In genomic region chrX:110061870-110062269, GRCm38 (mm10) we compare ENCODE assay signal across 26 mouse cellular contexts.
"Had no signal": no experiment of that assay in that cellular context is flagged by ENCODE, and none has a peak within 500 bp of the region (broad histone marks: within the 10 kb centered on the region; RNA-seq: fewer than 3 reads in every experiment).

No protein-coding gene starts in this region.

- H3K9me3 ChIP-seq: embryonic facial prominence, embryonic 10.5 days; embryonic facial prominence, embryonic 12.5 days; embryonic facial prominence, embryonic 13.5 days; embryonic facial prominence, embryonic 15.5 days; forebrain, embryonic 10.5 days; forebrain, embryonic 12.5 days; forebrain, embryonic 13.5 days; forebrain, embryonic 15.5 days; heart, embryonic 10.5 days had no signal

- H3K36me3 ChIP-seq: embryonic facial prominence, embryonic 10.5 days; embryonic facial prominence, embryonic 12.5 days; embryonic facial prominence, embryonic 13.5 days; embryonic facial prominence, embryonic 15.5 days; forebrain, embryonic 10.5 days; forebrain, embryonic 12.5 days; forebrain, embryonic 15.5 days; heart, embryonic 10.5 days had no signal

- H3K27ac ChIP-seq: embryonic facial prominence, embryonic 10.5 days; embryonic facial prominence, embryonic 12.5 days; embryonic facial prominence, embryonic 13.5 days; embryonic facial prominence, embryonic 15.5 days; forebrain, embryonic 10.5 days; forebrain, embryonic 12.5 days; forebrain, embryonic 13.5 days; forebrain, embryonic 15.5 days; gastrocnemius, adult 2 months; heart, adult 2 months; heart, embryonic 10.5 days had no signal

- H3K27me3 ChIP-seq: embryonic facial prominence, embryonic 12.5 days; embryonic facial prominence, embryonic 13.5 days; embryonic facial prominence, embryonic 15.5 days; forebrain, embryonic 12.5 days; forebrain, embryonic 13.5 days; forebrain, embryonic 15.5 days had no signal

- H3K4me3 ChIP-seq: embryonic facial prominence, embryonic 10.5 days; embryonic facial prominence, embryonic 12.5 days; embryonic facial prominence, embryonic 13.5 days; embryonic facial prominence, embryonic 15.5 days; erythroblast, embryonic 14.5 days; forebrain, embryonic 10.5 days; forebrain, embryonic 12.5 days; forebrain, embryonic 13.5 days; forebrain, embryonic 15.5 days; gastrocnemius, adult 2 months; heart, adult 2 months; heart, embryonic 10.5 days had no signal

- H3K9ac ChIP-seq: embryonic facial prominence, embryonic 12.5 days; embryonic facial prominence, embryonic 13.5 days; embryonic facial prominence, embryonic 15.5 days; forebrain, embryonic 12.5 days; forebrain, embryonic 13.5 days; forebrain, embryonic 15.5 days; forebrain, postnatal 0 days had no signal

- H3K4me1 ChIP-seq: embryonic facial prominence, embryonic 10.5 days; embryonic facial prominence, embryonic 12.5 days; embryonic facial prominence, embryonic 13.5 days; embryonic facial prominence, embryonic 15.5 days; forebrain, embryonic 10.5 days; forebrain, embryonic 12.5 days; forebrain, embryonic 13.5 days; forebrain, embryonic 15.5 days; heart, embryonic 10.5 days had no signal

- DNase-seq: cerebellum, adult 9-10 months; cerebellum, adult 9-11 months; cerebellum, postnatal 10 days; cerebellum, postnatal 14 days; cerebellum, postnatal 25 days; cerebellum, postnatal 36 days; embryo, embryonic 11 days; forebrain, postnatal 0 days; gastrocnemius, adult 2 months; gastrocnemius, postnatal 10 days; gastrocnemius, postnatal 14 days; gastrocnemius, postnatal 25 days; gastrocnemius, postnatal 36 days; heart, adult 11 months; heart, adult 18-20 months; heart, adult 2 months had no signal
